Comparison of ENCODE assay signal across 7 mouse cellular contexts in the genomic region with DNA sequence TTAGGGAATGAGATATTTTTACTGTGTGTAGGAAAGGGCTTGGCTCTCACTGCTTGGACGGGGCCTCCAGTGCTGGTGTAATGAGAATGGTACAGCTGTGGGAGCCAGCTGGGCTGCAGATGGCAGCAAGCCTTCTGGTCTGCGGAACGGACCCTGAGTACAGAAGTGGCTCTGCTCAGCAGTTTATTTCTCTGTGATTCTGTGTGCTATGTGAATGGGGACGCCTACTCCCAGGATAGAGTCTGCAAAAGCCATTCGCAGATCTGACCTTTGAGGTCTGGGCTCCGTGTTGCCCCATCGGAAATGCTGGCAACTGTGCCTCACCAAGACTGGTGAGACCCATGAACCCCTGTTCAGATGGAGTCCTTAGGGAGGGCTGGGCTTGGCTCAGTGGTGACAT. TPM values are rescaled to one million over a fixed set of nuclear protein-coding genes. Genes with fewer than 3 reads are reported as not detected.
DNase-seq lines count a peak whose midpoint lies in the region; ATAC-seq and TF ChIP-seq lines count a peak whose summit lies in the region.

No protein-coding gene starts in this region.

- peak overlapping the region; percentile 90 for H3K4me2 ChIP-seq in lung, postnatal 0 days (replicated peaks; ENCODE audit: low read depth, low read length)

- H3K9me3 ChIP-seq in lung, postnatal 0 days (ENCODE audit: low read length): no peaks in the 10 kb centered on the region

- TF ChIP-seq CTCF in lung, postnatal 0 days (IDR thresholded peaks at IDR 0.05): peak; percentile 28; the same call in 1 of the 2 replicates

- H3K36me3 ChIP-seq in lung, postnatal 0 days (ENCODE audit: insufficient read depth, low read length): no peaks in the 10 kb centered on the region

- TF ChIP-seq EP300 in lung, postnatal 0 days (IDR thresholded peaks at IDR 0.05): no peak

- no peaks in the 10 kb centered on the region for H3K27me3 ChIP-seq in lung, postnatal 0 days (replicated peaks; ENCODE audit: insufficient read depth, low read length)

- H3K9ac ChIP-seq in lung, postnatal 0 days (replicated peaks; ENCODE audit: low read depth): no peak overlapping the region

- peak; percentile 56 for ATAC-seq in lung, postnatal 0 days

- H3K27ac ChIP-seq in lung, postnatal 0 days (ENCODE audit: low read length): no peak overlapping the region

- WGBS in lung, postnatal 0 days: 43% methylated on average over 7 of the region's 7 CpGs

- peak; percentile 74 to 79 for DNase-seq in right cerebral cortex, postnatal 10 days (ENCODE audit: low spot score in 2 of 2)
- DNase-seq in right cerebral cortex, postnatal 36 days (ENCODE audit: low spot score in 2 of 2): no peak
- peak; percentile 34 for DNase-seq in gastrocnemius, postnatal 25 days
- DNase-seq in lung, postnatal 0 days (ENCODE audit: low spot score): peak; percentile 70
- peak; percentile 39 for DNase-seq in skeletal muscle tissue, adult 2 months (ENCODE audit: low read depth, low spot score)
- DNase-seq in spleen, adult 18-20 months: no peak
- DNase-seq in left cerebral cortex, adult 8-10 months (ENCODE audit: low spot score in 2 of 2): no peak

- H3K4me1 ChIP-seq in lung, postnatal 0 days (ENCODE audit: insufficient read depth, low read depth, low read length): no peaks in the 10 kb centered on the region

- no peak overlapping the region for H3K4me3 ChIP-seq in lung, postnatal 0 days (ENCODE audit: low read depth, low read length)

RNA-seq across cellular contexts. Expression of gene Shisa2, which starts 2.7 kb away (rescaled TPM):
- 10 to 100 TPM; 65.1 to 85.6 TPM for total RNA-seq in gastrocnemius, postnatal 25 days (2021)
- polyA plus RNA-seq in lung, postnatal 0 days (2015; fragmentation: Nextera tagmentation; extraction: Ambion mirVana): 10.6 and 17.5 TPM in 2 replicates
- total RNA-seq in left cerebral cortex, adult 8-10 months (2022): 1 to 10 TPM; 2.7 to 3.9 (median 3.3) TPM

RNA-seq across cellular contexts. Expression of gene Cdadc1, which starts 30.1 kb away (rescaled TPM):
- total RNA-seq in gastrocnemius, postnatal 25 days (2021): 10 to 100 TPM; 28.2 to 40.7 TPM
- polyA plus RNA-seq in lung, postnatal 0 days (2015; fragmentation: Nextera tagmentation; extraction: Ambion mirVana): 42.0 and 42.3 TPM in 2 replicates
- total RNA-seq in left cerebral cortex, adult 8-10 months (2022): 10 to 100 TPM; 59.6 to 72.2 (median 64.0) TPM

Comparison
In these comparisons a context has a peak if more than half of its experiments do, and no peak if none do; other contexts are left out.
1. DNase-seq: peak in right cerebral cortex, postnatal 10 days (2 of 2), gastrocnemius, postnatal 25 days (single experiment), lung, postnatal 0 days (single experiment) and skeletal muscle tissue, adult 2 months (single experiment); none in right cerebral cortex, postnatal 36 days (0 of 2), spleen, adult 18-20 months (0 of 2) and left cerebral cortex, adult 8-10 months (0 of 2).
2. RNA of gene Shisa2, which starts 2.7 kb away (total RNA-seq): 65.1 to 85.6 TPM in gastrocnemius, postnatal 25 days; 2.7 to 3.9 TPM in left cerebral cortex, adult 8-10 months; every median in the first group is over 10 times any median in the second.